Mouse (Mus musculus) bone marrow, adult 2 months (tissue): ENCODE results near the gene Rin1. TPM values are rescaled to one million over a fixed set of nuclear protein-coding genes. Genes with fewer than 3 reads are reported as not detected.
"Not testable (repeated sequence)": the region's sequence is repeated elsewhere in the genome, so short reads cannot be mapped to it uniquely, and the experiment has no call there.

ENCODE experiments used
- H3K27ac ChIP-seq: fragments of 200-500 bp; 2 replicates; pipeline ENCODE4 v1.5.1; 2012; ENCODE audit warnings: low read depth, mild to moderate bottlenecking, control low read depth, inconsistent platforms, low read length; ENCODE audit not compliant: control insufficient read depth, poor library complexity, insufficient read depth
- H3K4me1 ChIP-seq: fragments of 200-500 bp; 2 replicates; pipeline ENCODE4 v1.6.1; 2011; ENCODE audit warnings: low read length; ENCODE audit not compliant: control insufficient read depth, insufficient read depth
- H3K4me3 ChIP-seq: fragments of 200-500 bp; replicated peaks from 2 replicates; pipeline ENCODE3; 2011; ENCODE audit warnings: mild to moderate bottlenecking, low read depth, low read length, control low read depth; ENCODE audit not compliant: control insufficient read depth
- CTCF ChIP-seq: fragments of 200-500 bp; IDR thresholded peaks from 2 replicates; pipeline ENCODE4 v1.5.1; 2011; ENCODE audit warnings: low read length, control low read depth; ENCODE audit not compliant: control insufficient read depth, insufficient read depth
- POLR2A ChIP-seq: fragments of 200-500 bp; IDR thresholded peaks from 2 replicates; pipeline ENCODE4 v1.6.1; 2011; ENCODE audit warnings: low read depth, mild to moderate bottlenecking, control low read depth, low read length, borderline replicate concordance; ENCODE audit not compliant: control insufficient read depth
- whole genome bisulfite sequencing: fragments of 180-500 bp; shearing (Covaris S2); methylation state at CpG from one replicate; pipeline ENCODE4 v1.1.7; 2018; 5-methylcytosine and 5-hydroxymethylcytosine counted together
- polyA plus RNA-seq: library from polyadenylated mRNA; stranded (reverse); fragments of >200 nt; gene quantifications from 2 replicates; pipeline ENCODE4 v1.2.4, GENCODE M21; 2011; ENCODE audit warnings: low replicate concordance; ENCODE audit not compliant: missing spikeins, insufficient read depth, insufficient read length

Rin1 gene
- polyA plus RNA-seq, result 0.68 and 3.6 TPM in 2 replicates

DNA sequence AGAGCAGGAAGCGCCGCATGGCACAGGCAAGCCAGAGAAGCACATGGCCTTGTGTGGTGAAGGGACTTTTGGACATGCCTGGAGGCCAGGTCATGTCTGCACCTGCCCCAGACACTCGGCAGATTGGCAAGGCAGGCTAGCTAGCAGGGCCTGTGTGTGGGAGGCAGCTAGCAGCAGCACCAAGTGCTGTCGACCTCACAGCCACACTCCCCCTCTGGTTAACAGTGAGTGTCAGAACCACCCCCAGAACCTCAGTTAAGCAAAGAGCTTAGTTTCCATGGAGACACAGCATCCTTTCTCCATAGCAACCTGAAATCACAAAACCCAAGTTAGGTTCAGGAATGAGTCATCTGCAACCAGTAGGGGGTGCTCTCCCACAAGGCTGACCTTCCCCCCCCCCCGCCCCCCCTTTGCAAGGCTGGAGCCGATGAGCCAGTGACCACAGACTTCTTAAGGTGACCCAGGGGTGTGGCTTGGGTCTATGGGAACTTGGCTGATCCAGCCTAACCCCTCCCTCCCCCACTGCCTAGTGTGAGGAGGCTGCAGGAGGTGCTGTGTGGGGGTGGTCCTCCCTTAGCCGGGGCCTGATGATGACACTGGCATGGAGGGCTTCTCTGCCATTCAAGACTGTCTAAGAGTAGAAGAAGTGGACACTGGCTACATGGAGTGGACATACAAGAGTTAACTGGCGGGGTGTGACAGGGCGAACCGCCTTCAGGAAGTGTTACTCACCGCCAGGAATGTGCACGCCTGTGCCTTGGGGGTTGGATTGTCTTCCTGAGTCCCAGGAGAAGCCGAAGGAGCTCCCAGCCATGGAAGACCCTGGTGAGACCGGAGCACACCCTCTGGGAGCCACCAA is at the start of gene Rin1:
TSS of gene Rin1 (plus strand) at position 435 of the 859 bp plus-strand sequence.
- Histone ChIP-seq H3K4me1 (no peaks in the 10 kb centered on the region), H3K27ac (no peak within 1 kb of the TSS), H3K4me3 (no peak within 1 kb of the TSS)
- TF ChIP-seq POLR2A (no peak), CTCF (no peak)
- 17% methylated on average over 14 of the region's 14 CpGs for WGBS

- 2% methylated on average over 39 of the region's 39 CpGs for WGBS
- Histone ChIP-seq H3K27ac (no peak overlapping the region), H3K4me3 (no peak overlapping the region), H3K4me1 (no peaks in the 10 kb centered on the region)
- peak; percentile 92 for TF ChIP-seq CTCF
- no peak for TF ChIP-seq POLR2A
Observed at GRCm38 (mm10) chr19:5001666-5002406, 48.4 kb upstream of the Rin1 start.

GRCm38 (mm10) chr19:5003644-5004043 is 46.6 kb upstream of the Rin1 start:
- whole genome bisulfite sequencing, result 31% methylated on average over 2 of the region's 2 CpGs
- not testable (repeated sequence) for H3K4me1 ChIP-seq, H3K27ac ChIP-seq, H3K4me3 ChIP-seq

DNA sequence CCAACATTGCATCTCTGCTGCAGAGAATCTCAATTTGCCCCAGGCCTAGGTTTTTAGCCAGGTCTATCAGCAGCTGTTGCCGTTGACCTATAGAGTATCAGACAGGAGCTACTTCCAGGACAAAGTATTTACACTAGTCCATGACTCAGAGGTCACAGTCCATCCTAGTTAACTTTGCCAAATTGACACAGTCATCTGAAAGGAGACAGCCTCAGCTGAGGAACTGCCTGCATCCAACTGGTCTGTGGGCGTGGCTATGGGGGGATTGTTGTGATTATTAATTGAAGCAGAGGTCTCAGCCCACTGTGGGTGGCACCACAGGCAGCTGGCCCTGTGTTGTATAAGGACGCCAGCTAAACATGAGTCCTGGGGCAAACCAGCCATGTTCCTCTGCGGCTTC is 45.4 kb upstream of the Rin1 start:
- WGBS, result 62% methylated on average over 4 of the region's 4 CpGs
- TF ChIP-seq POLR2A (no peak), CTCF (no peak)
- no peak overlapping the region for H3K4me3 ChIP-seq
- no peaks in the 10 kb centered on the region for H3K4me1 ChIP-seq
- H3K27ac ChIP-seq, result no peak overlapping the region

DNA sequence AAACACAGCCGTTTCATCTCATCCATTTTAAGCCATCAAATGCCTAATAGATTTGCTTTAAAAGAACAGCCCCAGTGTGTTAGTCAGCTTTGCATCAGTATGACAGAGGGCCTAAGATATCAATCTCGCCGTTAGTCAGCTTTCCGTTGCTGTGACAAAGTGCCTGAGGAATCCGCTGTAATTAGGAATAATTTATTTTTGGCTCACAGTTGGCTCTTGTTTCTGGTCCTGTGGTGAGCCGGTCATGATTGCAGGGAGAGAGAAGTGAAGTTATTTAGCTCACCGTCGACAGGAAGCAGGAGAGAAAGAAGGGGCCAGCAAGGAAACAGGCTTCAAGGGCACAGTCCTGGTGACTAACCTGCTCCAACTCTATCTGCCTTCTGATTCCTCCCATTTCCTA is 37.1 kb upstream of the Rin1 start:
- H3K4me3 ChIP-seq, result no peak overlapping the region
- H3K27ac ChIP-seq, result no peak overlapping the region
- no peak for TF ChIP-seq CTCF
- TF ChIP-seq POLR2A, result no peak
- WGBS, result 40% methylated on average over 8 of the region's 8 CpGs
- no peaks in the 10 kb centered on the region for H3K4me1 ChIP-seq

GRCm38 (mm10) chr19:5014961-5015398 is 35.3 kb upstream of the Rin1 start:
- WGBS, result 12% methylated on average over 8 of the region's 8 CpGs
- H3K4me1 ChIP-seq, result no peaks in the 10 kb centered on the region
- no peak overlapping the region for H3K27ac ChIP-seq
- H3K4me3 ChIP-seq, result no peak overlapping the region
- TF ChIP-seq CTCF (peak; percentile 53), POLR2A (no peak)

DNA sequence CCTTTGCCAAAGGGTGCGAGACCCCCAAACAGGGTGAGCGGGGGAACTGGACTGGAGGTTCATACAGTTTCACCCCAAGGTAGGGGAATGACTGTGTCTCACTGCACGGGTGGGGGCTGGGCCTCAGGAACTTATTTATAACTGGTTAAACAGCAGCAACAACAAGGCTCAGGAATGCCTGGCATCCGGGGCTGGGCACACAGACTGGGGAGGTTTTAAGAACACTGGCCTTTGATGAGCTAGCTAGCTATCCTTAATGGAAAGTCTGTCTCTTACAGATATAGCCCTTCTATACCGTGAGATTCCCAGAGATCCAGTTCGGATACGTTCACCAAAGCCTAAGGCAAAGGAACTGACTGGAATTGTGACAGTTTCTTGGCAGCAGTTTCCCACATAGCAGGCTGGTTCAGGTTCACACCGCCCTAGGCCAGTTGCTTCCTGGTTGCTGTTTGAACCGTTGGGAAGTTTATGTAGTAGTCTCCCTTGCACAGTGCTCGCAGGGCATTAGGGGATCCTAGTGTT is 34.0 kb upstream of the Rin1 start:
- Histone ChIP-seq H3K4me3 (no peak overlapping the region), H3K4me1 (no peaks in the 10 kb centered on the region), H3K27ac (no peak overlapping the region)
- TF ChIP-seq POLR2A (no peak), CTCF (no peak)
- WGBS, result 41% methylated on average over 10 of the region's 10 CpGs

- peak; percentile 93 for TF ChIP-seq CTCF
- TF ChIP-seq POLR2A, result no peak
- Histone ChIP-seq H3K4me1 (no peaks in the 10 kb centered on the region), H3K27ac (no peak overlapping the region), H3K4me3 (no peak overlapping the region)
- WGBS, result 20% methylated on average over 12 of the region's 12 CpGs
Observed at GRCm38 (mm10) chr19:5016782-5017181, 33.5 kb upstream of the Rin1 start.
